Mouse (Mus musculus): ENCODE results near the gene Slc25a40. TPM values are rescaled to one million over a fixed set of nuclear protein-coding genes. Genes with fewer than 3 reads are reported as not detected.

Gene Slc25a40
- polyA plus RNA-seq, 1 experiment, result 0.57 TPM

DNA sequence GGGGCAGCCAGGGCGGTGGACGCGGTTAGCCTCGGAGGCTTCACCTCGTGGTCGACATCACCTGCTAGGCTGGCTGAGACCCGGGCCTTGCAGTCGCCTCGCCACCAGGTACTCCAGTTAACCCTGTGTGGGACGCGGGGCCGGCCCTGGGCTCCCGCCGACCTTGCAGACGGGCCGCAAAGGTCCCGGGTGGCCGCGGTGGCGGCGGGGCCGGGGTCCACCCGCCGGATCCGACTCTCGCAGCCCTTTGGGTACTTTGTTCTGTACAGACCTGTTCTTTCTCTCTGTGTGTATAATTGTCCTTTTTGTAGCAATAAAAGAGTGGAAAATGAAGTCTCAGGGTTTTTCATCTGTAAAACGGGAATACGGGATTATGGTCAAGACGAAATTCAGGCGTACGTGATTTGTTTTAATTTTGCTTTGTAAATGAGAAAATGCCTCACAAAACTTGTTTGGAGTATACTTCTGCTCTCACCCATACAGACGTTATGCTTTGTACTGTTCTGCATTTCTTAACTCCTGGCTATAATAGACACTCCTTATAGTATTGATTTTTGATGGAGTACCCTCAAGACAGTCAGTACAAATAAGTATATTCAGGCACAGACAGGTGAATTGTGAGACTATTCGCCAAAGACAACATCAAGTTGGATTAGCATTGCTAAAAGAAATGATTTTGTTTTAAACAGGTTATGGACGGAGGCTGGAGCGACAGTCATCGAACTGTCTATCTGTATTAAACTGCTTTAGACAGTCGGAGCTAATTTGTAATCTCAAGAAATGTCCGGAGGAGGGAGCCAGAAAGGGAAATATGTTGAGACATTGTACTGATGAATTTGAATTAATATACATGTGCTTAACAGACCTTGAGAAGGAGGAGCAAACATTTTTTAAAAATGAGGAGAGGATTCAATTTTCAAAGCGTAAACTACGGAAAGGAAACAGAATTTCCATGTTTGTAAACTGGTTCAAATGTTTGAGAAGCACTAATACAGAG is 580 bp downstream of the Slc25a40 start:
- no peaks in the 10 kb centered on the region for H3K27me3 ChIP-seq (replicated peaks)
- H3K36me3 ChIP-seq (replicated peaks; ENCODE audit: low read length), result peaks cover 14% of the 10 kb centered on the region
- peak overlapping the region; percentile 100 for H3K4me3 ChIP-seq (replicated peaks)
- TF ChIP-seq FLI1 (IDR thresholded peaks at IDR 0.05; ENCODE audit: low read length) (no peak), GATA1 (IDR thresholded peaks at IDR 0.05; ENCODE audit: borderline replicate concordance, low read length) (no peak)
- H3K4me1 ChIP-seq, result peaks cover 36% of the 10 kb centered on the region
- H3K9me3 ChIP-seq, result no peaks in the 10 kb centered on the region

GRCm38 (mm10) chr5:8424116-8424515 is 1.5 kb downstream of the Slc25a40 start:
- Histone ChIP-seq H3K27me3 (replicated peaks) (no peaks in the 10 kb centered on the region), H3K4me3 (replicated peaks) (peak overlapping the region; percentile 100), H3K9me3 (no peaks in the 10 kb centered on the region), H3K4me1 (peaks cover 31% of the 10 kb centered on the region), H3K36me3 (replicated peaks; ENCODE audit: low read length) (peaks cover 12% of the 10 kb centered on the region)
- no peak for TF ChIP-seq FLI1 (IDR thresholded peaks at IDR 0.05; ENCODE audit: low read length)
- TF ChIP-seq GATA1 (IDR thresholded peaks at IDR 0.05; ENCODE audit: borderline replicate concordance, low read length), result no peak

GRCm38 (mm10) chr5:8425899-8426298 is 3.2 kb downstream of the Slc25a40 start:
- peaks cover 26% of the 10 kb centered on the region for H3K4me1 ChIP-seq
- TF ChIP-seq GATA1 (IDR thresholded peaks at IDR 0.05; ENCODE audit: borderline replicate concordance, low read length) (no peak), FLI1 (IDR thresholded peaks at IDR 0.05; ENCODE audit: low read length) (no peak)
- peaks cover 11% of the 10 kb centered on the region for H3K36me3 ChIP-seq (replicated peaks; ENCODE audit: low read length)
- no peak overlapping the region for H3K4me3 ChIP-seq (replicated peaks)
- no peaks in the 10 kb centered on the region for H3K27me3 ChIP-seq (replicated peaks)
- H3K9me3 ChIP-seq, result no peaks in the 10 kb centered on the region

GRCm38 (mm10) chr5:8437481-8438156 is 15.0 kb downstream of the Slc25a40 start:
- TF ChIP-seq FLI1 (IDR thresholded peaks at IDR 0.05; ENCODE audit: low read length) (no peak), GATA1 (IDR thresholded peaks at IDR 0.05; ENCODE audit: borderline replicate concordance, low read length) (no peak)
- peaks cover 26% of the 10 kb centered on the region for H3K36me3 ChIP-seq (replicated peaks; ENCODE audit: low read length)
- no peak overlapping the region for H3K4me3 ChIP-seq (replicated peaks)
- no peaks in the 10 kb centered on the region for H3K27me3 ChIP-seq (replicated peaks)
- H3K4me1 ChIP-seq, result peaks cover 7% of the 10 kb centered on the region; the same call in 1 of the 2 replicates
- no peaks in the 10 kb centered on the region for H3K9me3 ChIP-seq

DNA sequence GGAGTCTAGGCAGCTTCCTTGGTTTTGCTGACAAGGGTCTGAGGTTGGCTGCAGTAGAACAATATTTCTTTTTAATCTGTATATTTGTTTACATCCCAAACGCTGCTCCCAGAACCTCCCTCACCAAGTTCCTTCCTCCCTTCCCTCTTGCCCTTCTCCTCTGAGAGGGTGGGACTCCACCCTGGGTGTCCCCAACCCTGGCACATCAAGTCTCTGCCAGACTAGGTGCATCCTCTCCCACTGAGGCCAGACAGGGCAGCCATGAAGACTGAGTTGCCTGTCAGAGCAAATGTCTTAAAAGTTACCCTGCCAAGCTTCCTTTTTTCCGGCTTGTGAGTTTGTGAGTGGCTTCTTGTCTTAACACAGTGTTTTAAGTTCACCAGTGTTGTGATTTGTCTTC is 16.4 kb downstream of the Slc25a40 start:
- peaks cover 7% of the 10 kb centered on the region; the same call in 1 of the 2 replicates for H3K4me1 ChIP-seq
- peaks cover 30% of the 10 kb centered on the region for H3K36me3 ChIP-seq (replicated peaks; ENCODE audit: low read length)
- no peaks in the 10 kb centered on the region for H3K9me3 ChIP-seq
- H3K27me3 ChIP-seq (replicated peaks), result no peaks in the 10 kb centered on the region
- no peak overlapping the region for H3K4me3 ChIP-seq (replicated peaks)
- TF ChIP-seq FLI1 (IDR thresholded peaks at IDR 0.05; ENCODE audit: low read length) (no peak), GATA1 (IDR thresholded peaks at IDR 0.05; ENCODE audit: borderline replicate concordance, low read length) (no peak)

GRCm38 (mm10) chr5:8455565-8455964 is 32.9 kb downstream of the Slc25a40 start:
- no peak for TF ChIP-seq GATA1 (IDR thresholded peaks at IDR 0.05; ENCODE audit: borderline replicate concordance, low read length)
- no peak for TF ChIP-seq FLI1 (IDR thresholded peaks at IDR 0.05; ENCODE audit: low read length)

GRCm38 (mm10) chr5:8456561-8456960 is 33.9 kb downstream of the Slc25a40 start:
- Histone ChIP-seq H3K36me3 (replicated peaks; ENCODE audit: low read length) (peaks cover 32% of the 10 kb centered on the region), H3K27me3 (replicated peaks) (no peaks in the 10 kb centered on the region), H3K4me3 (replicated peaks) (no peak overlapping the region), H3K9me3 (no peaks in the 10 kb centered on the region), H3K4me1 (peaks cover 6% of the 10 kb centered on the region; the same call in 1 of the 2 replicates)
- TF ChIP-seq GATA1 (IDR thresholded peaks at IDR 0.05; ENCODE audit: borderline replicate concordance, low read length) (no peak), FLI1 (IDR thresholded peaks at IDR 0.05; ENCODE audit: low read length) (no peak)

More at GRCm38 (mm10) chr5:8455565-8455964, 32.9 kb downstream of the Slc25a40 start:
- H3K9me3 ChIP-seq, result no peaks in the 10 kb centered on the region
- H3K4me1 ChIP-seq, result peaks cover 6% of the 10 kb centered on the region; the same call in 1 of the 2 replicates
- H3K4me3 ChIP-seq (replicated peaks), result no peak overlapping the region
- peaks cover 32% of the 10 kb centered on the region for H3K36me3 ChIP-seq (replicated peaks; ENCODE audit: low read length)
- no peaks in the 10 kb centered on the region for H3K27me3 ChIP-seq (replicated peaks)

GRCm38 (mm10) chr5:8487989-8488700 is 65.5 kb downstream of the Slc25a40 start:
- H3K9me3 ChIP-seq, result no peaks in the 10 kb centered on the region
- H3K4me1 ChIP-seq, result peaks cover 6% of the 10 kb centered on the region; the same call in 1 of the 2 replicates
- H3K27me3 ChIP-seq (replicated peaks), result no peaks in the 10 kb centered on the region
- H3K4me3 ChIP-seq (replicated peaks), result no peak overlapping the region
- TF ChIP-seq GATA1 (IDR thresholded peaks at IDR 0.05; ENCODE audit: borderline replicate concordance, low read length) (no peak), FLI1 (IDR thresholded peaks at IDR 0.05; ENCODE audit: low read length) (no peak)
- H3K36me3 ChIP-seq (replicated peaks; ENCODE audit: low read length), result no peaks in the 10 kb centered on the region

DNA sequence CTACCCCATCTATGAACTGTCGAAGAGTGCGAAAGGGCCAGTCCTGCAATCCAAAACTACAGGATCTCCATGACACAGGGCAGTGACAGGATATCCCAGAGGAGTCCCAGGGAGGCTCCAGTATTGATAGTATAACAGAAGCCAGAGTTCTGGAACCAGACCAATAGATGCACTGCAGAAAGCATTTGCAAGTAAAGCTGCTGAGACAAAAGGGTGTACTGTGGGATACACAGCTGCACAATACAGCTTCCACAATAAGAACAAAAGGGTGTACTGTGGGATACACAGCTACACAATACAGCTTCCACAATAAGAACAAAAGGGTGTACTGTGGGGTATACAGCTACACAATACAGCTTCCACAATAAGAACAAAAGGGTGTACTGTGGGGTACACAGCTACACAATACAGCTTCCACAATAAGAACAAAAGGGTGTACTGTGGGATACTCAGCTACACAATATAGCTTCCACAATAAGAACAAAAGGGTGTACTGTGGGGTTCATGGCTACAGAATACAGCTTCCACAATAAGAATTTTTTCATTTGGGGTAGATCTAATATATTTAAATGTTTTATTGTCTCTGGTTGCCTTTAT is 66.1 kb downstream of the Slc25a40 start:
- no peak overlapping the region for H3K4me3 ChIP-seq (replicated peaks)
- H3K36me3 ChIP-seq (replicated peaks; ENCODE audit: low read length), result no peaks in the 10 kb centered on the region
- no peak for TF ChIP-seq FLI1 (IDR thresholded peaks at IDR 0.05; ENCODE audit: low read length)
- TF ChIP-seq GATA1 (IDR thresholded peaks at IDR 0.05; ENCODE audit: borderline replicate concordance, low read length), result no peak
- peaks cover 6% of the 10 kb centered on the region; the same call in 1 of the 2 replicates for H3K4me1 ChIP-seq
- H3K9me3 ChIP-seq, result no peaks in the 10 kb centered on the region
- no peaks in the 10 kb centered on the region for H3K27me3 ChIP-seq (replicated peaks)
